Mouse (Mus musculus) cerebellum, adult 2 months (tissue): ENCODE measurements around the gene Larp6.

Source experiments
- CTCF ChIP-seq: fragments of 200-500 bp; IDR thresholded peaks from 2 replicates; pipeline ENCODE4 v1.5.1; 2011; ENCODE audit warnings: low read depth, mild to moderate bottlenecking, control low read depth, low read length, moderate library complexity, borderline replicate concordance; ENCODE audit not compliant: insufficient read depth
- POLR2A ChIP-seq: fragments of 200-500 bp; IDR thresholded peaks from 2 replicates; pipeline ENCODE4 v1.6.1; 2011; ENCODE audit warnings: low read length, control low read depth, borderline replicate concordance; ENCODE audit not compliant: insufficient read depth

GRCm38 (mm10) chr9:60687891-60688324 lies 24.9 kb upstream of the Larp6 start, which contains the start of gene Lrrc49:
- TF ChIP-seq CTCF = no peak
- TF ChIP-seq POLR2A = no peak
